In genomic region chr15:98772511-98773211, GRCm38 (mm10) we compare ENCODE assay signal across 8 mouse cellular contexts. TPM values are rescaled to one million over a fixed set of nuclear protein-coding genes. Genes with fewer than 3 reads are reported as not detected.
DNase-seq lines count a peak whose midpoint lies in the region; ATAC-seq and TF ChIP-seq lines count a peak whose summit lies in the region.

No protein-coding gene starts in this region.

- ATAC-seq in heart, embryonic 15.5 days (replicated peaks; ENCODE audit: insufficient number of reproducible peaks, insufficient read depth, low FRiP score, low read depth): no peak
- no peak for ATAC-seq in hindbrain, embryonic 15.5 days (ENCODE audit: low FRiP score, low read depth)
- ATAC-seq in lung, embryonic 14.5 days (ENCODE audit: insufficient read depth): no peak

- WGBS in heart, embryonic 15.5 days: 3% methylated on average over 36 of the region's 36 CpGs
- 2% methylated on average over 36 of the region's 36 CpGs for WGBS in hindbrain, embryonic 15.5 days
- 2% methylated on average over 36 of the region's 36 CpGs for WGBS in lung, embryonic 14.5 days
- WGBS in olfactory bulb, adult 2 months: 6% methylated on average over 36 of the region's 36 CpGs

- no peak overlapping the region for H3K27ac ChIP-seq in heart, embryonic 15.5 days
- H3K27ac ChIP-seq in hindbrain, embryonic 15.5 days (replicated peaks): no peak overlapping the region
- H3K27ac ChIP-seq in lung, embryonic 14.5 days (ENCODE audit: low read depth): no peak overlapping the region
- no peak overlapping the region for H3K27ac ChIP-seq in olfactory bulb, adult 2 months (ENCODE audit: insufficient read depth, low read depth, low read length)

- TF ChIP-seq POLR2A in olfactory bulb, adult 2 months (IDR thresholded peaks at IDR 0.05; ENCODE audit: insufficient read depth, low read depth, low read length): no peak

- no peaks in the 10 kb centered on the region for H3K36me3 ChIP-seq in heart, embryonic 15.5 days
- no peaks in the 10 kb centered on the region for H3K36me3 ChIP-seq in hindbrain, embryonic 15.5 days
- no peaks in the 10 kb centered on the region for H3K36me3 ChIP-seq in lung, embryonic 14.5 days (ENCODE audit: insufficient read depth)

- no peaks in the 10 kb centered on the region for H3K9me3 ChIP-seq in heart, embryonic 15.5 days (replicated peaks)
- H3K9me3 ChIP-seq in hindbrain, embryonic 15.5 days: no peaks in the 10 kb centered on the region
- H3K9me3 ChIP-seq in lung, embryonic 14.5 days (ENCODE audit: low read depth, low read length): no peaks in the 10 kb centered on the region

- TF ChIP-seq CTCF in lung, embryonic 14.5 days (IDR thresholded peaks at IDR 0.05; ENCODE audit: low read depth): no peak
- TF ChIP-seq CTCF in olfactory bulb, adult 2 months (IDR thresholded peaks at IDR 0.05; ENCODE audit: insufficient read depth, low read depth, low read length): no peak

- H3K9ac ChIP-seq in heart, embryonic 15.5 days: peak overlapping the region; percentile 50
- peak overlapping the region; percentile 30; the same call in 1 of the 2 replicates for H3K9ac ChIP-seq in hindbrain, embryonic 15.5 days
- peak overlapping the region; percentile 35; the same call in 1 of the 2 replicates for H3K9ac ChIP-seq in lung, embryonic 14.5 days

- H3K4me1 ChIP-seq in heart, embryonic 15.5 days (replicated peaks): peaks cover 41% of the 10 kb centered on the region
- peaks cover 26% of the 10 kb centered on the region for H3K4me1 ChIP-seq in hindbrain, embryonic 15.5 days (replicated peaks)
- peaks cover 3% of the 10 kb centered on the region; the same call in 1 of the 2 replicates for H3K4me1 ChIP-seq in lung, embryonic 14.5 days (ENCODE audit: insufficient read depth)
- peaks cover 27% of the 10 kb centered on the region for H3K4me1 ChIP-seq in olfactory bulb, adult 2 months (ENCODE audit: control insufficient read depth, insufficient read depth, low read length)

- H3K27me3 ChIP-seq in heart, embryonic 15.5 days: peaks cover 93% of the 10 kb centered on the region
- peaks cover 94% of the 10 kb centered on the region for H3K27me3 ChIP-seq in hindbrain, embryonic 15.5 days
- H3K27me3 ChIP-seq in lung, embryonic 14.5 days (ENCODE audit: insufficient read depth, low read length): peaks cover 67% of the 10 kb centered on the region

- DNase-seq in heart, adult 18-20 months: no peak
- DNase-seq in c-Kit-positive CD71-positive TER-119-negative erythroid progenitor cells, embryonic 14.5 days (ENCODE audit: low read depth): peak; percentile 37
- no peak for DNase-seq in lung, embryonic 14.5 days
- DNase-seq in right cerebral cortex, postnatal 4 days: no peak
- DNase-seq in right cerebral cortex, adult 2 months (ENCODE audit: low spot score in 2 of 2): no peak

- peak overlapping the region; percentile 76 for H3K4me2 ChIP-seq in heart, embryonic 15.5 days
- H3K4me2 ChIP-seq in hindbrain, embryonic 15.5 days: peak overlapping the region; percentile 53
- peak overlapping the region; percentile 64 for H3K4me2 ChIP-seq in lung, embryonic 14.5 days

- H3K4me3 ChIP-seq in heart, embryonic 15.5 days: peak overlapping the region; percentile 48
- H3K4me3 ChIP-seq in hindbrain, embryonic 15.5 days: peak overlapping the region; percentile 32
- H3K4me3 ChIP-seq in lung, embryonic 14.5 days (ENCODE audit: low read depth, low read length): peak overlapping the region; percentile 30
- peak overlapping the region; percentile 22 for H3K4me3 ChIP-seq in olfactory bulb, adult 2 months (ENCODE audit: insufficient read depth, low read depth, low read length)

RNA-seq across cellular contexts. Expression of gene Wnt10b, which starts 5.3 kb away (rescaled TPM):
- 0.46 TPM in 1 of 2 replicates, not detected in the other for polyA plus RNA-seq in heart, embryonic 15.5 days (2015; fragmentation: Nextera tagmentation; extraction: Ambion mirVana)
- under 1 TPM; 0.10 to 0.20 TPM for total RNA-seq in heart, adult 18-20 months (2021)
- polyA plus RNA-seq in hindbrain, embryonic 15.5 days (2015; fragmentation: Nextera tagmentation; extraction: Ambion mirVana): not detected in 2 replicates
- polyA plus RNA-seq in lung, embryonic 14.5 days (2014; fragmentation: Nextera tagmentation; extraction: Ambion mirVana): 0.11 TPM in 1 of 2 replicates, not detected in the other
- polyA plus RNA-seq in olfactory bulb, adult 2 months (2012; ENCODE audit: insufficient read depth, insufficient read length, low replicate concordance, missing spikeins): not detected in 2 replicates

RNA-seq across cellular contexts. Expression of gene Arf3, which starts 9.6 kb away (rescaled TPM):
- polyA plus RNA-seq in heart, embryonic 15.5 days (2015; fragmentation: Nextera tagmentation; extraction: Ambion mirVana): 29.5 and 41.5 TPM in 2 replicates
- 10 to 100 TPM; 17.8 to 21.5 TPM for total RNA-seq in heart, adult 18-20 months (2021)
- 100.0 and 107 TPM in 2 replicates for polyA plus RNA-seq in hindbrain, embryonic 15.5 days (2015; fragmentation: Nextera tagmentation; extraction: Ambion mirVana)
- 35.4 and 42.5 TPM in 2 replicates for polyA plus RNA-seq in lung, embryonic 14.5 days (2014; fragmentation: Nextera tagmentation; extraction: Ambion mirVana)
- 167 TPM in 1 of 2 replicates, not detected in the other for polyA plus RNA-seq in olfactory bulb, adult 2 months (2012; ENCODE audit: insufficient read depth, insufficient read length, low replicate concordance, missing spikeins)

RNA-seq across cellular contexts. Expression of gene Wnt1, which starts 17.0 kb away (rescaled TPM):
- not detected in 2 replicates for polyA plus RNA-seq in heart, embryonic 15.5 days (2015; fragmentation: Nextera tagmentation; extraction: Ambion mirVana)
- total RNA-seq in heart, adult 18-20 months (2021): not detected
- polyA plus RNA-seq in hindbrain, embryonic 15.5 days (2015; fragmentation: Nextera tagmentation; extraction: Ambion mirVana): 1.9 and 2.5 TPM in 2 replicates
- not detected in 2 replicates for polyA plus RNA-seq in lung, embryonic 14.5 days (2014; fragmentation: Nextera tagmentation; extraction: Ambion mirVana)
- polyA plus RNA-seq in olfactory bulb, adult 2 months (2012; ENCODE audit: insufficient read depth, insufficient read length, low replicate concordance, missing spikeins): not detected in 2 replicates

RNA-seq across cellular contexts. Expression of gene Ddn, which starts 36.6 kb away (rescaled TPM):
- 0.32 and 0.66 TPM in 2 replicates for polyA plus RNA-seq in heart, embryonic 15.5 days (2015; fragmentation: Nextera tagmentation; extraction: Ambion mirVana)
- under 1 TPM; 0.64 to 0.79 TPM for total RNA-seq in heart, adult 18-20 months (2021)
- polyA plus RNA-seq in hindbrain, embryonic 15.5 days (2015; fragmentation: Nextera tagmentation; extraction: Ambion mirVana): 0.34 and 0.48 TPM in 2 replicates
- 0.04 and 0.12 TPM in 2 replicates for polyA plus RNA-seq in lung, embryonic 14.5 days (2014; fragmentation: Nextera tagmentation; extraction: Ambion mirVana)
- 108 TPM in 1 of 2 replicates, not detected in the other for polyA plus RNA-seq in olfactory bulb, adult 2 months (2012; ENCODE audit: insufficient read depth, insufficient read length, low replicate concordance, missing spikeins)

RNA-seq across cellular contexts. Expression of gene Fkbp11, which starts 44.7 kb away (rescaled TPM):
- polyA plus RNA-seq in heart, embryonic 15.5 days (2015; fragmentation: Nextera tagmentation; extraction: Ambion mirVana): 20.9 and 26.6 TPM in 2 replicates
- 1 to 10 TPM; 7.9 to 8.5 TPM for total RNA-seq in heart, adult 18-20 months (2021)
- polyA plus RNA-seq in hindbrain, embryonic 15.5 days (2015; fragmentation: Nextera tagmentation; extraction: Ambion mirVana): 5.7 TPM in 2 replicates
- polyA plus RNA-seq in lung, embryonic 14.5 days (2014; fragmentation: Nextera tagmentation; extraction: Ambion mirVana): 29.7 and 32.9 TPM in 2 replicates
- polyA plus RNA-seq in olfactory bulb, adult 2 months (2012; ENCODE audit: insufficient read depth, insufficient read length, low replicate concordance, missing spikeins): not detected in 2 replicates
